Mouse (Mus musculus): ENCODE results near the gene Bmt2. TPM values are rescaled to one million over a fixed set of nuclear protein-coding genes. Genes with fewer than 3 reads are reported as not detected.
A peak's percentile ranks its signal among the peaks of the same experiment; 100 is the strongest.

Gene Bmt2
- total RNA-seq, 2 experiments from 2014 or later: 24.1 to 25.3 TPM

DNA sequence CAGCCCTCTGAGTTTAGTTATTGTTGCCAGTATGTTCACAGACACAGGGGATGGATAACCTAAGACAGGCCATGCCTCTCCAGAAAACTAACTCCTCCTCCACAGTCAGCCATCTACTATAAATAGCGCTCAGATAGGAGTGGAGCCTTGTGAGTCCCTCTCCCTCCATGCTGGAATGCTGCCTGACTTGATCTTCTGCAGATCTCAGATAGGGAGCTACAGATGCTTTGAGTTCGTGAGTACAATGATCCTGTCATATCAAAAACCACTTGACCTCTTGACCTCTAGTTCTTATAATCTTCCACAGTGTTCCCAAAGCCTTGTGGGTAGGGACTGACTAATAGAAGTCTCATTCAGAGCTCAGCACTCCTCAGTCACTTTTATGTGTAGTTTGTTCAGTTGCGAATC, 41.2 kb downstream of the Bmt2 start:
- intact Hi-C loops (cut with DNase I): no loop called here
- no peak for DNase-seq (ENCODE audit: extremely low spot score in 1 of 2, low spot score in 2 of 2)

GRCm38 (mm10) chr6:13632571-13632970, 45.2 kb downstream of the Bmt2 start:
- intact Hi-C loops (cut with DNase I): no loop called here
- DNase-seq (ENCODE audit: extremely low spot score in 1 of 2, low spot score in 2 of 2): no peak

- no peak for DNase-seq (ENCODE audit: extremely low spot score in 1 of 2, low spot score in 2 of 2)
- intact Hi-C loops (cut with DNase I): no loop called here
Observed at GRCm38 (mm10) chr6:13630607-13631006, 47.2 kb downstream of the Bmt2 start.

GRCm38 (mm10) chr6:13619618-13620017, 58.1 kb downstream of the Bmt2 start:
- intact Hi-C loops (cut with DNase I): no loop called here
- DNase-seq (ENCODE audit: extremely low spot score in 1 of 2, low spot score in 2 of 2): no peak

DNA sequence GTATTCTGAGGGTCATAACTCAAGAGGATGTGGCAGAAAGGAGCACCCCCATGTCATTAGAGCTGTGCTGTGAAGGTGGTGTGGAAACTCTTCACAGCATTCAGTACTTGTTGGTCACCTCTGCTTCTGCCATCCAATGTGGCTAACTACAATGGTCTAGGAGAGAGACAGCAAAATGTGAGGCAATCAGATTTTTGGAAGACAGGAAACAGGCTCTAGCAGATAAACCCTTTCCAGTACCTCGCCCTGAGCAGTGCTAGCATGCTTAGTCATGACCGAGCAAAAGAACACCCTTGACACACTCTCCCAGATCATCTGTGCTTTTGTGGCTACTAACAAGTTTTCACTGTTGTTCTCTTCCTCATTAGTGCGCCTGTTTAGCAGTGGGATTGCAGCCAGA, 60.7 kb downstream of the Bmt2 start:
- intact Hi-C loops (cut with DNase I): no loop called here
- DNase-seq (ENCODE audit: extremely low spot score in 1 of 2, low spot score in 2 of 2): no peak

- DNase-seq (ENCODE audit: extremely low spot score in 1 of 2, low spot score in 2 of 2): no peak
- intact Hi-C loops (cut with DNase I): no loop called here
Observed at GRCm38 (mm10) chr6:13614568-13614967, 63.2 kb downstream of the Bmt2 start.

DNA sequence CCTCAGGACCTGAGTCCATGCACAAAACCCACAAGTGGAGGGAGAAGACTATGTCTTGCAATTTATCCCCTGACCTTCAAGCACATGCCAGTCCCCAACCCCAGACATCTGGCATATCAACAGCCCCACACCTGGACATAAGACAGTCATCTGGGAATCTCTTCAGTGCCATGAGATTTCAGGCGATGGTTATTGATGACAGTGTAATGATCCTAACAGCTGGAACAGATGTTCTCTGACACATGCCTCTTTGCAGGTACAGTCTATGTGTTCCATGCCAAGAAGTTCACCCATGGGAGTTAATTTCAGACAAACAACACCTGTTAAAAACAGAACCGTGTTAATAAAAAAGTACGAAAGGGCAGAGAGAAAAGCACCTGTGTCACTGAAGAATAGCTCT, 64.1 kb downstream of the Bmt2 start:
- DNase-seq (ENCODE audit: extremely low spot score in 1 of 2, low spot score in 2 of 2): no peak
- intact Hi-C loops (cut with DNase I): no loop called here

GRCm38 (mm10) chr6:13610869-13611268, 66.9 kb downstream of the Bmt2 start:
- intact Hi-C loops (cut with DNase I): no loop called here

DNA sequence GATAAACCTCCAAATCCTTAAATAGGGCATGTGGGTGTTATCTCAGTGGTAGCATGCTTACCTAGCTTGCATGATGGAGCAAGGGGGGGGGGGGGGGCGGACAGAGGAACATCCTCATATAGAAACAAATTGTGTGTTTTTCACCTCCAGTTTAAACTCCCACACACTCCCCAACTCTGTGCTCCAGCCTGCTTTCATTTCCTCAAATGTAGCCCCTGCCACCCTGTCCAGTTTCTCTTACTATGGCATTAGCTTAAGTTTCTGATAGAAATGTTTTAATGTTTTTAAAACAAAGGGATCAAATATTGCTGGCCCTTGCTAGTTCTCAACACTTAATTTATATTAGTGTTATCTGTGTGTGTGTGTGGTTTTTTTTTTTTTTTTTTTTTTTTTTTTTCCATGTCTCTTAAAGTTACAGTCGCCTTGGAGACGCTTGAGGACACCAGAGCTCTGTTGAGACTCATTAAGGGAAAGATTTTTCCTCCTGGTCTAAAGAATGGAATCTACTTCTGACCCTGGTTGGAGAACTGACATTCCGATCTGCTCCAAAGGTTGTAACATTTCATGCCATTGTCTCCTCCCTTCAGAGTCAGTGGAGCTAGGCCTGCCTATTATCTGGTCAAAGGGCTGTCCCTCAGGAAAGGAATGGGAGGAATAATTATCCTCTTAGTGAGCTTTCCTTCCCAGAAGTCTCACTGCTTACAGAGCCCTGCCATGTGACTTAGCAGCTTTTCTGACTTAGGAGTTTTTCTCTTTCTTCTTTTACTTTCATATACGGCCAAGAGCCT, 68.2 kb downstream of the Bmt2 start:
- intact Hi-C loops (cut with DNase I): loop anchor here (10.0 kb wide), 2 partner anchors 225 to 315 kb away; partner anchors contain the start of gene Gpr85
- no peak for DNase-seq (ENCODE audit: extremely low spot score in 1 of 2, low spot score in 2 of 2)

More at GRCm38 (mm10) chr6:13610869-13611268, 66.9 kb downstream of the Bmt2 start:
- no peak for DNase-seq (ENCODE audit: extremely low spot score in 1 of 2, low spot score in 2 of 2)

- intact Hi-C loops (cut with DNase I): loop anchor here (2.0 to 10.0 kb wide), 3 partner anchors 69 to 313 kb away; partner anchors contain the start of genes Bmt2 and Gpr85
- DNase-seq (ENCODE audit: extremely low spot score in 1 of 2, low spot score in 2 of 2): peak; percentile 90 to 95
Observed at GRCm38 (mm10) chr6:13607621-13608493, 69.9 kb downstream of the Bmt2 start, which contains the start of gene Tmem168. Gene Tmem168 (minus strand): TSS chr6:13608100.

DNA sequence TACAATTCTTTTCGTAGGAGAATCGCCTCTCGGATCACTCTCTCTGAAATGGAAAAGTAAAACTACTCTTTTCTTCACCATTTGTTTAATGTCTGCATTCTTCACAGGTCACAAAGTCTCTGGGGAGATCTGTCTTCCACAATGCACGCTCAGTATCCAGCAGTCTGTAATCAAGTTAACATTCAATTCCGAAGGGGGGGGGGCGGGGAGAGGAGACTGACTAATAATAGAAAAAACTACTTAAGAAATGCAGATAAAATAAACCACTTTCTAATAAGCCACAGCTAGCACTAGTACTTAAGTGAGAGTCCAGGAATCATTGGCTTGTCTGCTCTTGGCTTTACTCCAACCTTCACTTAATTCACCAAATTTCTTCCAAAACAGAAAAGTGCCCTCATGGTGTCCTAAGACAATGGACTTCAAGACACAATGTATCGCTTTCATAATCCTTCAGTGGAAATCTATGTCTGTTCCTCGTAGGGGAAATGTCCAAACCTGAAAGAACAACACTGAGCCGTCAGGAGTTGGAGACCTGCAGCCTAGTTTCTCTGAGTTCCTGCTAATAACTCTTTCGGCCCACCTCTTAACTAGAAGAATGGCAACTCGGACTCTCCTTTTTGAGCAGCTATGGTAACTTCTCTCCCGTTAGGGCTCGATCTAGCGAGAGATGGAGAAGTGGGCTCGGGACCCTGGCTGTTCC, 70.7 kb downstream of the Bmt2 start:
- intact Hi-C loops (cut with DNase I): loop anchor here (2.0 to 10.0 kb wide), 3 partner anchors 70 to 312 kb away; partner anchors contain the start of genes Bmt2 and Gpr85
- no peak for DNase-seq (ENCODE audit: extremely low spot score in 1 of 2, low spot score in 2 of 2)

GRCm38 (mm10) chr6:13606394-13606793, 71.4 kb downstream of the Bmt2 start:
- intact Hi-C loops (cut with DNase I): loop anchor here (2.0 to 10.0 kb wide), 3 partner anchors 70 to 312 kb away; partner anchors contain the start of genes Bmt2 and Gpr85
- DNase-seq (ENCODE audit: extremely low spot score in 1 of 2, low spot score in 2 of 2): no peak

GRCm38 (mm10) chr6:13603134-13603533, 74.6 kb downstream of the Bmt2 start:
- intact Hi-C loops (cut with DNase I): loop anchor here (10.0 kb wide), 2 partner anchors 232 to 308 kb away; partner anchors contain the start of gene Gpr85

GRCm38 (mm10) chr6:13601587-13601986, 76.2 kb downstream of the Bmt2 start:
- peak; percentile 43 to 46 for DNase-seq (ENCODE audit: extremely low spot score in 1 of 2, low spot score in 2 of 2)

More at GRCm38 (mm10) chr6:13603134-13603533, 74.6 kb downstream of the Bmt2 start:
- DNase-seq (ENCODE audit: extremely low spot score in 1 of 2, low spot score in 2 of 2): no peak

GRCm38 (mm10) chr6:13598239-13598923, 79.4 kb downstream of the Bmt2 start:
- DNase-seq (ENCODE audit: extremely low spot score in 1 of 2, low spot score in 2 of 2): no peak
- intact Hi-C loops (cut with DNase I): no loop called here

More at GRCm38 (mm10) chr6:13601587-13601986, 76.2 kb downstream of the Bmt2 start:
- intact Hi-C loops (cut with DNase I): loop anchor here (10.0 kb wide), 2 partner anchors 233 to 307 kb away; partner anchors contain the start of gene Gpr85

DNA sequence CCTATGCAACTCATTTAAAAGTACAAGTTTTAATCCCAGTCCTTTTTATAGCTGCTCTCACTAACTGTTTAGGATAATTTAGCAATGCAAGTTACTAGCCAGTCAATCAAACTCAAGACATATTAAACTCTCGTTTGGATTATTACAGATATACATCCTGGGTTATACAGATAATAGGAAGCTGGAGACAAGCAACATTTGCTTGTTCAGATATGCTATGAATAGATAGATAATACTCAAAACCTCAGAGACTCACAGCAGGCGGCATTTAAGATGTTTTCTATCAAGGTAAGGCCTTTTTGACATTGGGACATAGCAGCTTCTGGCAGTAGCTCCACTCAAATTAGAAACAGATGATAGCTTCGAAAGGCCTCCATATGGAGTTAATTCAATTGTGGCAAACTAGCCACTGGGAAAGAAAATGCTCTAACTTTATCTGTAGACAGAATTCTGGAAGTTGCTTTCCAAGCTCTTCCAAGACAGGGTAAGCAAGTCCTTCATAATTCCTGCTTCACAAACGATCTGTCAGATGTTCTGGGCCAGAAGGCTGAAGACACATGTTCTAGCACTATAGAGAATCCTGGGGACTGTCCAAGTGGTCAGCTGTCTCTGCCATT, 84.9 kb downstream of the Bmt2 start:
- DNase-seq (ENCODE audit: extremely low spot score in 1 of 2, low spot score in 2 of 2): no peak
- intact Hi-C loops (cut with DNase I): no loop called here

DNA sequence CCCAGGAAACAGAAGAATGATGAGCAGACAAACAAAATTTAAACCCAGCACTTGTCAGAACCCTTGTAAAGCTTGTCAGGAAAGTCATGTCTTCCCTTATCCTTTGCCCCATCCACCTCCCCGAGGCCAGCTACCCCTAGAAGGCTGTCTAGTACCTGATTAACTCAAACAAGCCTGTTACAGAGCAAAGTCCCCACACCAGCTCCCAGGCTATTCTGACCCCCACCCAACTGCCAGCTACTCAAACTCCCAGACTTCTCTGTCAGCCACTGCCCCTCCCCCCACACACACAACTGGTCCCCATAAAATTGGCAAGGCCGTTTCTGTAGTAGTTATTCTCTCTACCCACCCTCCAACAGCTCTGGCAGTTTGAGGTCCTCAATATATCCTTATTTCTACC, 91.2 kb downstream of the Bmt2 start:
- intact Hi-C loops (cut with DNase I): no loop called here
- no peak for DNase-seq (ENCODE audit: extremely low spot score in 1 of 2, low spot score in 2 of 2)

DNA sequence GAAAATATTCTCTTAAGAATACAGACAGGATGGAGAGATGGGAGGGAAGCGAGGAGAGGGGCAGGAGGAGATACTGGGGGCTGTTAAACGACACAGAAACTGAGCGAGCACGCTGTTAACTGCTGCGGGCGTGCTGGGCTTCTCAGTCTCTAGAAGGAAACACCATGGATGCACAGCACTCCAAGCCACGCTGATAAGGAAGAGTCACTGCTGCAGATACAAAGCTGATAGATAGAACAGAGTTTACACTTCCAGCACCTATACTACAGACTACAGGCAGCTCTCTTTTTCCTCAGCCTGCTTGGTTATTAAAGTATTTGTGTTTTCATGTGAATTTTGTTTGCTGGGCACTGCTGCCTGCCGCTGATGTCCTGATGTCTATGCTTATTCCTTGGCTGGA, 91.6 kb downstream of the Bmt2 start:
- intact Hi-C loops (cut with DNase I): no loop called here

More for the DNA sequence above, 91.6 kb downstream of the Bmt2 start:
- DNase-seq (ENCODE audit: extremely low spot score in 1 of 2, low spot score in 2 of 2): no peak
